Mouse (Mus musculus) B cell, adult 67 days (primary cell): Measurements from ENCODE around the gene Ssna1. TPM values are rescaled to one million over a fixed set of nuclear protein-coding genes. Genes with fewer than 3 reads are reported as not detected.

Experiments
- total RNA-seq, 2 experiments: library from RNA; stranded (reverse); gene quantifications; 4 replicates each; pipeline ENCODE4 v1.2.4; 2023

The Ssna1 gene
- total RNA-seq = 10 to 100 TPM; 43.7 to 44.2 TPM

DNA sequence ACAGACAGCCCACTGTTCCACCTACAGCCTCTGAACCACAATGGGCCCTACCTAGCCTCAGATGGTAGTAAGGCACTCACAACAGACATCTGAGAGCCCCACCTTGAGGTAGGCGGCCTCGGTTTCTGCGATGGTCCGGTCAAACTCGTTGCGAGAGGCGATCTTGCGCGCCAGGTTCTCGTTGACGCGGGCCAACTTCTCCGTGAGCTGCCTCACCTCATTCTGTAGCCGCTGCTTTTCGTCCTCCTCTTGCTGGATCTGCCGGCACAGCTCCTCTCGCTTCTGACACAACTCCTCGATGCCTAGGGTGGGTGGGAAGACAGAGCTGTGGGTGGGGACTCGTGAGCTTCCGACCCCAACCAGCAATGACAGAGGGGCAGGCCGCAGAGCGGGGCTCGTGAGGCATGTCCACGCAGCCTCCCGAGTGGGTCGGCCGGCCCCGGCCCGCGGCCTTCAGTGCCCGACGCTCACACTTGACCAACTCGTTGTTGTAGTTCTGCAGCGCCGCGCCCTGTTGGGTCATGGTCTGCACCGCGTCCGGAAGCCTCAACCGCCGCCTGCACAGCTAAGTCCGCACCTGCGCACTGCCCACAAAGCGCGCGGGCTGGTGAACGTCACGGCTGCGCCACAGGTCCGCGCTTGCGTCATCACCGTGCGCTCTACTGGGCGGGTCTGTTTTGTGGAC, at the start of gene Ssna1, which contains the start of gene Anapc2:
Gene Ssna1 (minus strand): TSS at position 612 of the 685 bp plus-strand sequence.
Gene Anapc2 (plus strand): TSS at position 652 of the 685 bp plus-strand sequence.

DNA sequence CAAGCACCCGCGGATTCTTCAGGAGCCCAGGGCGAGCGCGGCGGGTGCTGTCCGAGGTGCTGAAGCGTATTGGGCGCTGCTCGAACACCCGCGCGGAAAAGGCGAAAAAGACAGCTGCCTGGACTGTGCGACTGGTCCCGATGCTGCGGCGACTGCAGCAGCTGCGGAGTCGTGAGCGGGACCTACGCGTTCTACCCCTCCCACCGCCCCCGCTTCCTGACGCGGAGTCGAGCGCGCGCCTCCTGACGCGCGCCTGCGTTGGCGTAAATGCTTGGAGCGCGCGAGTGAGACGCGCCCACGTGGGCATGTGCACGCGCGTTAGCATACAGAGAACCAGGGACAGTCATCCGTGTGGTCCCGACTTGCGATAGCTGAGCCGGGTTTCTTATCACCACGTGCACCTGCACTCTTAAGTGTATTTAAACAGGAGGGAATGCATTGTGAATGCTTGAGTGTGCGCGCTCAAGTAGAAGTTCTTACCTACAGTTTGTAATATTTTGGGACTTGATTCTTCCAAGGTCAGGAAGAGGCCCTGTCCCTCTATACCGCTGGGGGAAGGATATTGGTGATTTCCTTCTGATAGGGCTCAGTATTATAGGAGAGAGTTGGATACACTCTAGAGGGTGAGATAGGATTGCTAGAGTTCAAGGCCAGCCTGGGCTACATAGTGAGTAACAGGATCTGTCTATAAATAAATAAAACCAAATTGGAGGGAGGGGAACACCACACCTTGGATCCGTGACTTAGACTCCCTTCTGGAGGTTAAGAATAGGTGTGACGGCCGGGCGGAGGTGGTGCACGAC, 46.9 kb upstream of the Ssna1 start, which contains the start of gene Grin1:
Gene Grin1 (minus strand): TSS at position 217 of the 803 bp plus-strand sequence.

DNA sequence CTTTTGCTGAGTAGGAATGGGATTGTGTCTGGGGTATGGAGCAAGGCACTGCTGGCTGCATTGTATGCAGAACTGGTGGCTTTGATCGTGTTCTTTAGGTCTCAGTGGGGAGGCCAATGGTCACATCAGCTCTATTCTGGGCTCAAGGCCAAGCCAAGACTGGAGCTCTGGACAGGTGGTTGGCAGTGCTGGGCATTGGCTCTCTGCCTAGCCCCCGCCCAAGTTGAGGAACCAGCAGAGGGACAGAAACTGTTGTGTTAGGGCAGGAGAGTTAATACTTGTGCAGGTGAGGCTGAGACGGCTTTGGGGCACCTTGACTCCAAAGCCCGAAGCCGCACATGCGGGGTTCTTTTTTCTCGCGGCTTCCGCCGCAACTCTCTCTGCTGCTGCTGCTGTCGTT, 17.4 kb upstream of the Ssna1 start, which contains the start of gene Lrrc26:
Gene Lrrc26 (plus strand): TSS at position 265 of the 400 bp plus-strand sequence.

DNA sequence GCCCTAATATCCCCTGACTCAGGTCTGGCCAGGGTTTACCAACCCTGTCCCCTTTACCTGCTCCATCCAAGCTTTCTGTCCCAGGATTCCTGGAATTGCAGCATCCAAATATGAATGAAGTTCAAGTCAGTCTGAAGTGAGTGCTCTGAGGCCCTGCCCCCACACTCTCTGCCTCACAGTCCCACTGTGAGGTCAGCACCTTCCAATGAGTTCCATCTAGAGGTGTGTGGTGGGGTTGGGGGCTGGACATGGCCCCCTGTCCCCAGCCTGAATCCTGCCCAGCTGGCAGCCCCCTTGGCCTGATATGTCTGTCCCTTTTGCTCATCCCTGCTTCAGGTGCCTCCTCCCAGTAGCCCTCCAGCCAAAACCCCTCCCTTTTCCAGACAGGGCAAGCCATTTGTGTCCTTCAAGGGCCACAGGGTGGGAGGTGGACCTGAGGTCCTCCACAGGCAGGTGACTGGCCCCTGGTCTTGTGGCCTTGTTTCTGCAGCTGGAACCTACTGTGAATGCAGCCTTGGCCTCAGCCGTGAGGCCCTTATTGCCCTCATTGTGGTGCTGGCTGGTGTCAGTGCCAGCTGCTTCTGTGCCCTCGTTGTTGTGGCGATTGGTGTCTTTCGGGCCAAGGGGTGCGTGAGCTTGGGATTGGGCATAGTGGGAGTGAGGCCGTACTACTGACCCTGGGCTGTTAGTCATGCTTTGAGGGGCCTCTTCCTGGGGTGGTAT, 15.8 kb upstream of the Ssna1 start, which contains the start of gene Tmem210:
Gene Tmem210 (plus strand): TSS at position 219 of the 723 bp plus-strand sequence.

DNA sequence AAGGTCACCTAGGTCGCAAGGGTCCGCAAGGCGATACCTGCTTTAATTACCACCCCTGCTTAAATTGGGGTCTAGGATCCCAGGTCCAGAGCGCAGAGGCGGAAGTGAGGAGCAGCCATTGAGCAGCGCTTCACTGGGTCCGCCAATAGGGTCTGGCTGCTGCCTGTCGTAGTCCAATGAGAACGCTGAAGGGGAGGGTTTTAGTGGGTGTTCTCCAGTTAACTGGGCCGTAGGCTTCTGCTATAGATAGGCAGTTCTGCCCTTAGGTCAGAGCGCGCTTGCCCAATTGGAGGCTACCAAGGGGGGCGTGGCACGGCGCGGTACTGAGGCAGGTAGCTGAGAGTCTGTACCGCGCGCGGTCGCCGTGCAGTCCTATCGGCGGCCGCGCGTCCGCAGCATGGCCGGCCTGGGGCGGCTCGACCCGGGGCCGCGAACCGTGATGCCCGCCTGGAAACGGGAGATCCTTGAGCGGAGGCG, 9.9 kb downstream of the Ssna1 start, which contains the start of gene Tprn:
Gene Tprn (plus strand): TSS at position 328 of the 477 bp plus-strand sequence.

DNA sequence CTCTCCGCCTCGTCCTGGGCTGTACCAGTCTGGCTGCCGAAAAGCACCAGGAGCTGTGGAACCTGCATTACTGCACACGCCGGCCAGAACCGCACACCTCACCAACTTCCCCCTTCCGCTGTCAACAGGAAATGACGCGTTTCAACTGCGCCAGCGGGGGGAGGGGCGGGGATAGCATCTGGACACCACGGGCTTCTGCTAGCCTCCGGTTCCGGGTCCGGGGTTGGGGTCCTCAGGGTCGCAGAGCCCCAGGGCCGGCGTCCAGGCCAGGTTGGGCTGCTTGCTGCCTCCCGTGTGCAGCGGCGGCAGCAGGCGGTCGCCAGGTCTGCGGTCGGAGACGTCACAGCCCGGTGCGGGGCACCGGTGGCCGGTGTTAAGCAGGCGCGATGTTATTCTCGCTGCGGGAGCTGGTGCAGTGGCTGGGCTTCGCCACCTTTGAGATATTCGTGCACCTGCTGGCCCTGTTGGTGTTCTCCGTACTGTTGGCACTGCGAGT, 16.9 kb downstream of the Ssna1 start, which contains the start of gene Tmem203:
Gene Tmem203 (plus strand): TSS at position 156 of the 496 bp plus-strand sequence.

DNA sequence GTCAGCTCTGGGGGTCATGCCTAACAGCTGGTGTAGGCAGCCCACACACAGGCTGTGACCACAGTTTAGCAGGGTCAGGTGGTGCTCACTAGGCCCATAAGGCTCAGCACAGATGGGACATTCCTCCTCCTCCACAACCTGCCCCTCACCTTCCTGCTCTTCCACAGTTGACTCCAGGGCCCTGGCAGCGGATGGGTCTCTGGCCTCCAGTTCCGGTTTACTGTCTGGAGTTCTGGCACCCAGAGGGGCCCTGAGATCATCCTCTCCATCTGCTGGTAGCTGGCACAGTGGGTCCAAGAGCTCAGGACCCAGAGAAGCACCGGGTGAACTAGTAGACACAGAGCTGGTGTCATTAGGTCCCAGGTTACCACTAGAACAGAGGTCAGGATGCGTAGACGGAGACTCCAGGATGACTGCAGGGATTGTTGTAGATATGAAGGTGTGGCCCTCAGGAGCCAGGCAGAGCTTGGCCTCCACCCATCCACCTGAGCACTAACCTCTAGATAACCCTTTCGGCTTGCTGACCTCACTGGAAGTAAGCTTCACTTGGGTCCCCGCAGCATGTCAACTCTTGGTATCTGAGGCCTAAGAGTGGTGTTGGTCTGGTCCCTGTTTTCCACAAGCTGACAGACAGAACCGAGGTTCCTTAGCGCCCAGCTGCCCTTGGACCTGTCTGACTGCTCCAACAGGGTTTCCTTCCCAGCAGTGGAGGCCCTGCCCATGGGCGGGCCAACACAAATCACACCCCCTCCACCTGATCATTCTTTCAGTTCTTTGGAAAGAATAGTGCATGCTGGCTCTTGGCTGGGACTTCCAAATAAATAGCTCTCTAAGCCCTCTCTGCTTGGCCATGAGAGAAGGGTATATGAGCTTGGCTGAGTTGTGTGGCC, 25.8 kb downstream of the Ssna1 start, which contains the start of gene AL732309.1:
Gene AL732309.1 (minus strand): TSS at position 681 of the 890 bp plus-strand sequence.

DNA sequence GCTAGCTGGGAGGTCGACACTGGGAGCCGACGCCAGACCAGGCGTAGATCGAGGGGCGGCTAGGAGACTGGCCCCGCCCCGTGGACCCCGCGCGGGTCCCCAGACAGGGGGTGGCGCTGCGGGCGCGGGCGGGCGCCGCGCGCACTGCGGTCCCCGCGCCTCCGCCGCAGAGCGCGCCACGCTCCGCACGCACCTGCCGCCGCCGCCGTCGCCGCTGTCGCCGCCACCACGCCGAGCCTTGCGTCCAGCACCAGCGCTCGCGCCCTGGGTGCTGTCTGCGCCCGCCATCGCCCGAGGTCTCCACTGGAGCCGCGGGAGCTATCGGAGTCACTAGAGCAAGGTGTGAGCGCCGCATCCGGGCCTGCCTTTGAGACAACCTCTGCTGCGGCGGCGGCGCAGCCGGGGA, 30.1 kb downstream of the Ssna1 start, which contains the start of the genes Rnf208 and Cysrt1:
Gene Rnf208 (plus strand): TSS at position 155 of the 406 bp plus-strand sequence.
Gene Cysrt1 (minus strand): TSS at position 352 of the 406 bp plus-strand sequence.

DNA sequence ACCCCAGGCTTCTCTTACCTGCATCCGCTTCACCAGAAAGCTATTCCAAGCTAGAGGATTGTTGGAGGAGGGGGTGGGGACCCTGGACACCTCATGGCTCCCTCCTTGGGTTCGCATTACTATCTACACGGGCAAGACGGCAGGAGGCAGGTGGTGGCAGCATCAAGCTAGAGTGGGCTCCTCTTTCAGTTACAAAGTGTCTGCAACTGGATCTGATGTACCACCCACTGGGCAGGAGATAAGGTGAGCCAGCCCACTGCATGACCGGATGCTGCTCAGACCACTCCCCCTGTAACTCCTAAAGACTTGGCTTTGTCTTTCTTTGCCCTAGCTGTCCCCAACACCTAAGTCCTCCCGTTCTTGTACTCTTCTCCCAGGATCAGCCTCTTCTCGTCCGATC, 35.6 kb downstream of the Ssna1 start, which contains the start of gene Rnf224:
Gene Rnf224 (minus strand): TSS at position 174 of the 400 bp plus-strand sequence.

DNA sequence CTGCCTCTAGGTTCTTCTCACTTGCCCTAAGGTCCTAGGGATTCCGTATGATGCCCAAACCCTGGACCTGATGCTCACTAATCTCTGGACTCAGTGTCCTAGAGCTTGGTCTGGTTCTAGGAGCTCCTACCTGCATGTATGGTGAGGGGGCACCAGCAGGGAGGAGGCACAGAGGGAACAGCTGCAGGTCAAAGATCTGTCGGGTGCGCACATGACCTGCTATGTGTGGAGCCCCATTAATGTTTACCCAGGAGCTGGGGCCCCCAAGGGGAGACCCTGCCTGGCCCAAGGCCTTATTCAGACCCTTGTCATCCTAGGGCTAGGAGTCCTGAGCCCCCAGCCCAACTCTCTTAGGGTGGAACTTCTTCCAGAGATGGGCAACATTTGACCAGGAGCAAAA, 38.2 kb downstream of the Ssna1 start, which contains the start of gene Slc34a3:
Gene Slc34a3 (minus strand): TSS at position 315 of the 400 bp plus-strand sequence.

DNA sequence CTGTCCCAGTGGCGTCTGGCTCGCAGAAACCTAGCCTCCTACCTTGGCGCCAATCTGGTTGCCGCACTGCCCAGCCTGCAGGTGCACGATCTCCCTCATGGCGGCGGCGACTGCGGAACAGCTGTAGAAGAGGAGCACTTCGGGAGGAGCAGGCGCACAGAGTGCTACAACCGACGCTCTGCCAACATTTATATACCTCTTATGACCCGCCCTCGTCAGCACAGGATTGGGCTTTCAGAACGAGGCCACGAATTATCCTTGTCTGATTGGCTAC, 47.8 kb downstream of the Ssna1 start, which contains the start of gene Tubb4b:
Gene Tubb4b (minus strand): TSS at position 211 of the 274 bp plus-strand sequence.

Other genes starting within 250 kb of the Ssna1 start
- gene Nsmf, start 218.1 kb downstream of the Ssna1 start, total RNA-seq = 10 to 100 TPM; 44.6 to 55.0 TPM
- not detected for gene Entpd8, start 192.1 kb downstream of the Ssna1 start, total RNA-seq
- gene Noxa1, start 177.3 kb downstream of the Ssna1 start, total RNA-seq = not detected
- 1 to 10 TPM; 3.7 to 4.2 TPM for gene Nrarp, start 91.7 kb downstream of the Ssna1 start, total RNA-seq
- gene Tor4a, start 75.6 kb downstream of the Ssna1 start, total RNA-seq = 10 to 100 TPM; 36.4 to 59.0 TPM
- 10 to 100 TPM; 96.3 to 98.1 TPM for gene Nelfb, start 60.9 kb downstream of the Ssna1 start, total RNA-seq
- not detected for gene Stpg3, start 57.8 kb downstream of the Ssna1 start, total RNA-seq
- under 1 TPM in 1 of 2 experiments, not detected in 1; 0.50 TPM for gene Fam166a, start 53.7 kb downstream of the Ssna1 start, total RNA-seq
- 100 to 1,000 TPM; 117 to 128 TPM for gene Tubb4b, start 47.7 kb downstream of the Ssna1 start, total RNA-seq
- gene Slc34a3, start 38.1 kb downstream of the Ssna1 start, total RNA-seq = not detected
- gene Rnf224, start 35.7 kb downstream of the Ssna1 start, total RNA-seq = not detected
- gene Rnf208, start 30.2 kb downstream of the Ssna1 start, total RNA-seq = not detected
- gene Cysrt1, start 30.0 kb downstream of the Ssna1 start, total RNA-seq = not detected
- gene AL732309.1, start 25.6 kb downstream of the Ssna1 start, total RNA-seq = 10 to 100 TPM; 10.7 to 11.9 TPM
- gene Tmem203, start 17.0 kb downstream of the Ssna1 start, total RNA-seq = 10 to 100 TPM; 20.1 to 25.4 TPM
- 10 to 100 TPM; 15.5 to 20.0 TPM for gene Tprn, start 9.8 kb downstream of the Ssna1 start, total RNA-seq
- 100 to 1,000 TPM; 114 to 127 TPM for gene Anapc2, start within 50 bp of the Ssna1 start, total RNA-seq
- not detected for gene Tmem210, start 15.7 kb upstream of the Ssna1 start, total RNA-seq
- gene Lrrc26, start 17.5 kb upstream of the Ssna1 start, total RNA-seq = not detected
- not detected for gene Grin1, start 46.7 kb upstream of the Ssna1 start, total RNA-seq
- 10 to 100 TPM; 49.9 to 52.4 TPM for gene Man1b1, start 59.9 kb upstream of the Ssna1 start, total RNA-seq
- 10 to 100 TPM; 36.0 to 36.9 TPM for gene Dpp7, start 83.9 kb upstream of the Ssna1 start, total RNA-seq
- gene Uap1l1, start 93.2 kb upstream of the Ssna1 start, total RNA-seq = 10 to 100 TPM; 25.0 to 27.0 TPM
- gene Sapcd2, start 99.9 kb upstream of the Ssna1 start, total RNA-seq = 1 to 10 TPM in 1 of 2 experiments, under 1 TPM in 1; 0.44 to 1.0 TPM
- gene Entpd2, start 123.4 kb upstream of the Ssna1 start, total RNA-seq = not detected
- gene Npdc1, start 126.9 kb upstream of the Ssna1 start, total RNA-seq = not detected
- gene Fut7, start 150.8 kb upstream of the Ssna1 start, total RNA-seq = not detected
- 10 to 100 TPM; 48.1 to 52.4 TPM for gene Abca2, start 156.3 kb upstream of the Ssna1 start, total RNA-seq
- not detected for gene Clic3, start 184.4 kb upstream of the Ssna1 start, total RNA-seq
- 10 to 100 TPM; 90.9 to 100.0 TPM for gene Paxx, start 188.7 kb upstream of the Ssna1 start, total RNA-seq
- not detected for gene Ptgds, start 197.6 kb upstream of the Ssna1 start, total RNA-seq
- gene Lcn12, start 221.5 kb upstream of the Ssna1 start, total RNA-seq = not detected
- gene Fbxw5, start 228.3 kb upstream of the Ssna1 start, total RNA-seq = 10 to 100 TPM; 72.0 to 74.1 TPM
- gene C8g, start 229.3 kb upstream of the Ssna1 start, total RNA-seq = under 1 TPM in 1 of 2 experiments, not detected in 1; 0.93 TPM